Mouse (Mus musculus) ES-Bruce4 (cell line): ENCODE results near the gene Arhgef25.

Experiments used
- CTCF ChIP-seq: IDR thresholded peaks from one replicate; pipeline ENCODE4 v1.8.1; 2011; ENCODE audit warnings: low read depth, low read length
- EP300 ChIP-seq: IDR thresholded peaks from 2 replicates; pipeline ENCODE4 v1.6.1; 2011; ENCODE audit warnings: low read depth, low read length; ENCODE audit not compliant: insufficient read depth
- POLR2A ChIP-seq: IDR thresholded peaks from one replicate; pipeline ENCODE4 v1.8.1; 2011; ENCODE audit warnings: low read length; ENCODE audit not compliant: insufficient read depth

GRCm38 (mm10) chr10:127177235-127177634, 12.6 kb downstream of the Arhgef25 start:
- no peak for TF ChIP-seq EP300
- TF ChIP-seq CTCF = no peak
- no peak for TF ChIP-seq POLR2A
